Mouse (Mus musculus): ENCODE measurements around the gene Tubgcp6.

DNA sequence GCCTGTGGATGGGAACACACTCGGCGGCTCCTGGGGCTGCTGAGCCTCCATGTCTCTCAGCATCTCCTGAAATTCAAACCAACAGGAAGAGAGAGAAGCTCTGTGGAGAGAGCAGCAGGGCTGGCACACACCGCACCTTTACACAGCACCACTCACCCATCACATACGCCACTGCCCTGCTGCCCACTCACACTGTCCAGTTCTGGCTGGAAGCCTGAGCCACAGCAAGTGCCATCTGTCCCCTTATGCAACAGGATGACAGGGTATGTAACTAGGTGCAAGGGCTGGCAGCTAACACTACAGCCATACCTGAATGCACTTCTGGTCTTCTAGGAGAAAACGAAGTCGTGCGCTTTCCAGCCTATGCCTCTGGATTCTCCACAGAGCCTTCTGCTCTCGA is 18.5 kb downstream of the Tubgcp6 start:
- TF ChIP-seq CTCF (IDR thresholded peaks at IDR 0.05; ENCODE audit: low read depth, low read length) (no peak), POLR2A (IDR thresholded peaks at IDR 0.05; ENCODE audit: insufficient read depth, low read length) (no peak)

All from ES-Bruce4 (cell line).